Mouse (Mus musculus) C2C12 (cell line): ENCODE data around the gene Lrcol1. TPM values are rescaled to one million over a fixed set of nuclear protein-coding genes. Genes with fewer than 3 reads are reported as not detected.

Experiments used
- H3K27me3 ChIP-seq: one replicate; pipeline ENCODE4 v1.6.1; 2011; ENCODE audit not compliant: control insufficient read depth, insufficient read depth, insufficient read length
- H3K36me3 ChIP-seq: one replicate; pipeline ENCODE4 v1.6.1; 2011; ENCODE audit not compliant: control insufficient read depth, insufficient read depth
- H3K4me3 ChIP-seq: one replicate; pipeline ENCODE4 v1.5.1; 2011; ENCODE audit warnings: mild to moderate bottlenecking, control low read depth; ENCODE audit not compliant: poor library complexity, insufficient read depth, severe bottlenecking
- H3K79me2 ChIP-seq: one replicate; pipeline ENCODE4 v1.6.1; 2011; ENCODE audit not compliant: control insufficient read depth, insufficient read depth
- H3K79me3 ChIP-seq: one replicate; pipeline ENCODE4 v1.6.1; 2011; ENCODE audit warnings: low read depth, control low read depth
- H3ac ChIP-seq: one replicate; pipeline ENCODE3; 2011; ENCODE audit warnings: low read depth; ENCODE audit not compliant: control insufficient read depth, insufficient read length
- CEBPB ChIP-seq: IDR thresholded peaks from one replicate; pipeline ENCODE4 v1.6.1; 2011; ENCODE audit warnings: low read depth, mild to moderate bottlenecking, control low read depth, moderate library complexity
- CTCF ChIP-seq: IDR thresholded peaks from one replicate; pipeline ENCODE4 v1.5.1; 2011; ENCODE audit not compliant: control insufficient read depth, insufficient read depth, insufficient read length
- FOSL1 ChIP-seq: IDR thresholded peaks from one replicate; pipeline ENCODE4 v1.8.0; 2011; ENCODE audit warnings: mild to moderate bottlenecking, low read length; ENCODE audit not compliant: poor library complexity, insufficient read depth, severe bottlenecking
- MAX ChIP-seq: IDR thresholded peaks from one replicate; pipeline ENCODE4 v1.6.1; 2011; ENCODE audit warnings: mild to moderate bottlenecking, control low read depth
- MYOD1 ChIP-seq: IDR thresholded peaks from one replicate; pipeline ENCODE4 v1.6.1; 2011; ENCODE audit warnings: low read depth; ENCODE audit not compliant: control insufficient read depth, insufficient read length
- MYOG ChIP-seq: IDR thresholded peaks from one replicate; pipeline ENCODE4 v1.6.1; 2011; ENCODE audit not compliant: control insufficient read depth, insufficient read length; ENCODE audit errors: extremely low read depth
- USF1 ChIP-seq: IDR thresholded peaks from one replicate; pipeline ENCODE4 v1.6.1; 2011; ENCODE audit warnings: low read depth, mild to moderate bottlenecking, control low read depth, moderate library complexity
- long read RNA-seq, 2 experiments: library from polyadenylated mRNA; unstranded; transcript quantifications; one replicate each; pipeline ENCODE4 v2.0.0; 2019 to 2020
- polyA plus RNA-seq: library from polyadenylated mRNA; unstranded; fragments of >200 nt; fragmentation: generic; extraction: Trizol; gene quantifications from one replicate; pipeline ENCODE4 v1.2.1, GENCODE M21; 2012; ENCODE audit warnings: missing spikeins

Gene Lrcol1
- not detected for polyA plus RNA-seq
- long read RNA-seq, experiment 1: 0 reads
- long read RNA-seq, experiment 2: 0 reads

DNA sequence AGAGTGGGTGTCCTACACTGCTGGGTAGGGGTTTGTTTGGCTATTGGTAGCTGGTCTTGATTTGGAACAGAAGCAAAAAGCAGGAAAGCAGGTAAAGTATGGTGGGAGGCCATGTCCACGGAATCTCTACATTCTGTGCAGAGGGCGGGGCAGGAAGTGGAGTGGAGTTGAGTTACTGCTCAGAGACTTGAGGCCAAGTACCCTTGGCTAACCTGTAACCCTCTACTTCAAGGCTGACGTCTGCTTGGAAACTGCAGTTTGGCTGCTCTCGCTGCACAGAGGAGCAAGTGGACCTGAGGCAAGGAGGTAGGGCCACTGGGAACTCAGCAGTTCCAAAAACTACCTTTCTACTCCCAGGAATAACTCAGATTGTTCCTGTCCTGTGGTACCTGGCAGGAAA, at the start of gene Lrcol1:
Gene Lrcol1, plus strand, starts transcription at position 207 of the 400 bp plus-strand sequence.
- TF ChIP-seq MYOG (no peak), CEBPB (no peak), USF1 (no peak), MYOD1 (no peak), MAX (no peak), CTCF (no peak), FOSL1 (no peak)
- Histone ChIP-seq H3K79me3 (no peaks in the 10 kb centered on the region), H3K36me3 (peaks cover 5% of the 10 kb centered on the region), H3K79me2 (no peaks in the 10 kb centered on the region), H3ac (no peak within 1 kb of the TSS), H3K4me3 (no peak within 1 kb of the TSS), H3K27me3 (no peaks in the 10 kb centered on the region)

DNA sequence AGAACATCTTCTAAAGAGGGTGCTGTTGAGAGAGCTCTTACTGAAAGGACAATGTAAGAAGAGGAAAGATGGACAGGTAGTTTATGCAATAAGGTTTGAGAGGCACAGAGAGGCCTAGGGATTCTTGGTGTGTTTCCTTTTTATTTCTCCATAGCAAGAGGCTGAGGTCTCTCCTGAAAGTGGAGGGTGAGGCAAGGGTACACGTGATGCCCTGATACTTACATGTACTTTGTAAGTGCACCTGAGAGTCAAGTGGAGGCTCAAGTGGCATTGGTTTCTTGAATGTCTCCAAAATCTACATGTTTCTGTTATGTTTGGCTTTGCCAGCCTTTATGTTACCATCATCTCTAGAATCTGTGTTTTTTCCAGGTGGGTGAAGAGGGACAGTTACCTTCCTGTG, 47.9 kb upstream of the Lrcol1 start:
- Histone ChIP-seq H3K79me3 (no peaks in the 10 kb centered on the region), H3K36me3 (peaks cover 73% of the 10 kb centered on the region), H3K4me3 (no peak overlapping the region), H3K27me3 (no peaks in the 10 kb centered on the region), H3ac (no peak overlapping the region), H3K79me2 (no peaks in the 10 kb centered on the region)
- TF ChIP-seq CEBPB (no peak), MYOD1 (no peak), MYOG (no peak), MAX (no peak), FOSL1 (no peak), USF1 (no peak), CTCF (no peak)

DNA sequence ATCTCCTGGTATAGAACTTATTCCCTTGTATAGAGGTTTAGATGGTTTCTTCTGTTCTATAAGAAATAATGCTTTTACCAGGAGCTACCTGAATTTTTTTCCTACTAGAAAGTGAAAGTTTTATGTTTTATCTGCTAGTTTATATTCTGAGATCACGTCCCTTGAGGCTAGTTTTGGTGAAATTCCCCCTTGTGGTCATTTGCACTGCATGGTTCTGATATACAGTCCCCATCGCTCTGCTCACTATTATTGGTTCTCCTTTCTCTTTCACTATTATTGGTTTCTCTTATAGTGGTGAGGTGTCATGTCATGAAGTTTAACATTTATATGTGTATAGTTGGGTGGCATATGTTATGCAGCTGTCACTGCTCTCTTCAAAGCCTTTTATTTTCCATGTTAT, 43.9 kb upstream of the Lrcol1 start:
- H3K4me3 ChIP-seq: no peak overlapping the region
- H3K27me3 ChIP-seq: no peaks in the 10 kb centered on the region
- no peak overlapping the region for H3ac ChIP-seq
- peaks cover 80% of the 10 kb centered on the region for H3K36me3 ChIP-seq
- no peak for TF ChIP-seq USF1
- no peak for TF ChIP-seq FOSL1
- TF ChIP-seq MAX: no peak
- TF ChIP-seq CTCF: no peak
- no peak for TF ChIP-seq MYOG
- no peaks in the 10 kb centered on the region for H3K79me2 ChIP-seq
- no peaks in the 10 kb centered on the region for H3K79me3 ChIP-seq

DNA sequence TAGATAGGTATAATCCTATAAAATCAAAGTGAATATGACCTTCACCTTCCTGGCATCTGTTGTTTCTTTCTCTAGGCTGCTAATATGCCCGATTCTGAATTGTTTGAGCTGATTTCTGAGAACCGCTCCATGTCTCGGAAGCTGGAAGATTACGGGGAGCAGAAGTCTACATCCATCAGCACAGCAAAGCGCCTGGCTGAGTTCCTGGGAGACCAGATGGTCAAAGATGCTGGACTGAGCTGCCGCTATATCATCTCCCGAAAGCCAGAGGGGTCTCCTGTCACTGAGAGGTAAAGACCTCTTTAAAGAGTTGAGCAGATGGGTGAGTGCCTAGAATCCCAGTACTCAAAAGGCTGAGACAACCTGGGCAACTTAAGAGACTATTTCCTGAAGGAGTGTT, 35.7 kb upstream of the Lrcol1 start:
- TF ChIP-seq CTCF: no peak
- TF ChIP-seq USF1: no peak
- TF ChIP-seq MYOG: no peak
- TF ChIP-seq FOSL1: no peak
- TF ChIP-seq CEBPB: no peak
- TF ChIP-seq MAX: no peak
- no peak for TF ChIP-seq MYOD1
- no peaks in the 10 kb centered on the region for H3K79me2 ChIP-seq
- no peak overlapping the region for H3ac ChIP-seq
- H3K79me3 ChIP-seq: no peaks in the 10 kb centered on the region
- H3K36me3 ChIP-seq: peaks cover 82% of the 10 kb centered on the region
- H3K27me3 ChIP-seq: no peaks in the 10 kb centered on the region
- no peak overlapping the region for H3K4me3 ChIP-seq

DNA sequence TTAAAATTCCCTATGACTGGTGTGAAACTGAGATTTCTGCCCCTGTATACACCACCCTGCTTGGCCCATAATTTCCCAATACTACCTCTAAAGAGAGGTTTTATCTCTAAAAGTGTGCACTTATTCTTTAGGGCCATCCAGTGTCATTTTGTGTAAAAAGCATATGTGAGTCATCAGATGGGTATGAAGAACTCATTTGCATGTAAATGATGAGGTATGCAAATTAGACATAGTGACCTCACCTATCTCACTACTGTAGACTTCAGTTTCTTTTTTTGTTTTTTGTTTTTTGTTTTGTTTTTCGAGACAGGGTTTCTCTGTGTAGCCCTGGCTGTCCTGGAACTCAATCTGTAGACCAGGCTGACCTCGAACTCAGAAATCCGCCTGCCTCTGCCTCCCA, 31.4 kb upstream of the Lrcol1 start:
- Histone ChIP-seq H3K79me3 (no peaks in the 10 kb centered on the region), H3ac (no peak overlapping the region), H3K27me3 (no peaks in the 10 kb centered on the region), H3K36me3 (peaks cover 67% of the 10 kb centered on the region), H3K79me2 (no peaks in the 10 kb centered on the region), H3K4me3 (no peak overlapping the region)
- no peak for TF ChIP-seq CTCF
- TF ChIP-seq CEBPB: no peak
- no peak for TF ChIP-seq FOSL1
- no peak for TF ChIP-seq USF1
- no peak for TF ChIP-seq MAX
- no peak for TF ChIP-seq MYOG
- TF ChIP-seq MYOD1: no peak

DNA sequence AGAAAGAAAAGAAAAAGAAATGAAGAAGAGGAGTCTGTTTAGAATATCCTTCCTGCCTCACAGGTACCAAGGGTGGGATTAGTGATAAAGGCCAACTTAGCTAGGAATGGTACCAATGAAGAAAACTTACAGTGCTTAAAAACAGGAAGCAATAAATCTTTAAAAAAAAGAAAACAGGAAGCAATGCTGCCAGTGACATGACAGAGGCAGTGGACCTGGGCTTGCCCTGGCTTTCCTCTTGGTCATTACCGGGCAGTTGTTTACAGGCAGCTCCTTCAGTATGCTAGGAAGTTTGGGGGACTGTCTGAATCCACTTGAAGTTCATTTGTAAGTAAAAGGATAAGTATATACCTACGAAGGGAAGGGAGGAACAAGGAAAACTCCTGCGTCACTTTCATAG, 14.0 kb upstream of the Lrcol1 start:
- TF ChIP-seq CEBPB (no peak), MYOD1 (no peak), USF1 (no peak), MAX (no peak), CTCF (no peak), FOSL1 (no peak), MYOG (no peak)
- no peaks in the 10 kb centered on the region for H3K79me3 ChIP-seq
- H3ac ChIP-seq: no peak overlapping the region
- no peak overlapping the region for H3K4me3 ChIP-seq
- no peaks in the 10 kb centered on the region for H3K79me2 ChIP-seq
- peaks cover 73% of the 10 kb centered on the region for H3K36me3 ChIP-seq
- H3K27me3 ChIP-seq: no peaks in the 10 kb centered on the region
